Mouse (Mus musculus) embryonic facial prominence, embryonic 11.5 days (tissue): ENCODE results near the gene Ggct. TPM values are rescaled to one million over a fixed set of nuclear protein-coding genes. Genes with fewer than 3 reads are reported as not detected.

Source experiments
- ATAC-seq: fragments of 200-750 bp; cut with Nextera tagmentation; replicated peaks from 2 replicates; pipeline ENCODE4 v1.8.0; 2017; ENCODE audit warnings: low read depth; ENCODE audit not compliant: insufficient number of reproducible peaks, low FRiP score, low TSS enrichment
- DNase-seq: peaks from one replicate; pipeline ENCODE4 v3.0.0-alpha.2; 2015; ENCODE audit warnings: low spot score
- H3K27ac ChIP-seq: fragments of 300-500 bp; sonication (generic); replicated peaks from 2 replicates; pipeline ENCODE4 v1.5.1; 2014; ENCODE audit warnings: mild to moderate bottlenecking, low read depth, low read length, control low read depth
- H3K27me3 ChIP-seq: fragments of 300-500 bp; sonication (generic); 2 replicates; pipeline ENCODE4 v1.6.1; 2014; ENCODE audit warnings: mild to moderate bottlenecking, low read length, moderate library complexity, mixed read lengths; ENCODE audit not compliant: control insufficient read depth, insufficient read depth
- H3K36me3 ChIP-seq: fragments of 300-500 bp; sonication (generic); replicated peaks from 2 replicates; pipeline ENCODE4 v1.6.1; 2014; ENCODE audit warnings: low read depth, mild to moderate bottlenecking, low read length, moderate library complexity, mixed read lengths; ENCODE audit not compliant: control insufficient read depth, insufficient read depth
- H3K4me1 ChIP-seq: fragments of 300-500 bp; sonication (generic); 2 replicates; pipeline ENCODE4 v1.6.1; 2014; ENCODE audit warnings: low read length, mixed read lengths; ENCODE audit not compliant: control insufficient read depth, insufficient read depth
- H3K4me2 ChIP-seq: fragments of 300-500 bp; sonication (generic); 2 replicates; pipeline ENCODE4 v1.6.1; 2014; ENCODE audit warnings: low read depth, mild to moderate bottlenecking, control low read depth, low read length, moderate library complexity
- H3K4me3 ChIP-seq: fragments of 300-500 bp; sonication (generic); 2 replicates; pipeline ENCODE4 v1.5.1; 2014; ENCODE audit warnings: low read depth, low read length, control low read depth
- H3K9ac ChIP-seq: fragments of 300-500 bp; sonication (generic); replicated peaks from 2 replicates; pipeline ENCODE4 v1.6.1; 2014; ENCODE audit warnings: mild to moderate bottlenecking, control low read depth, low read length
- H3K9me3 ChIP-seq: fragments of 300-500 bp; sonication (generic); replicated peaks from 2 replicates; pipeline ENCODE4 v1.6.1; 2016; ENCODE audit warnings: mild to moderate bottlenecking, low read length, inconsistent platforms, mixed read lengths; ENCODE audit not compliant: control insufficient read depth
- WGBS: fragments of 180-500 bp; shearing (Covaris S2); extraction: QIAGEN DNeasy Blood & Tissue Kit; methylation state at CpG from one replicate; pipeline ENCODE4 v1.1.7; 2014; 5-methylcytosine and 5-hydroxymethylcytosine counted together
- polyA plus RNA-seq: library from polyadenylated mRNA; unstranded; fragments of >200 nt; fragmentation: Nextera tagmentation; extraction: Ambion mirVana; gene quantifications from 2 replicates; pipeline ENCODE4 v1.2.1, GENCODE M21; 2014

The Ggct gene
- polyA plus RNA-seq, 1 experiment from 2014 or later = 13.0 TPM

- Histone ChIP-seq H3K4me3 (no peak overlapping the region), H3K27ac (no peak overlapping the region), H3K4me2 (no peak overlapping the region), H3K36me3 (no peaks in the 10 kb centered on the region), H3K9ac (no peak overlapping the region), H3K9me3 (no peaks in the 10 kb centered on the region), H3K4me1 (no peaks in the 10 kb centered on the region), H3K27me3 (no peaks in the 10 kb centered on the region)
- no peak for ATAC-seq
- no peak for DNase-seq
- 87% methylated on average over 8 of the region's 8 CpGs for WGBS
Measured at GRCm38 (mm10) chr6:54934313-54934712, 58.4 kb downstream of the Ggct start.

- Histone ChIP-seq H3K9me3 (no peaks in the 10 kb centered on the region), H3K9ac (no peak overlapping the region), H3K27ac (no peak overlapping the region), H3K27me3 (no peaks in the 10 kb centered on the region), H3K4me2 (no peak overlapping the region), H3K36me3 (no peaks in the 10 kb centered on the region), H3K4me1 (no peaks in the 10 kb centered on the region), H3K4me3 (no peak overlapping the region)
- 68% methylated on average over 3 of the region's 3 CpGs for WGBS
- ATAC-seq = no peak
- DNase-seq = no peak
Measured at GRCm38 (mm10) chr6:54933866-54934265, 58.9 kb downstream of the Ggct start.

DNA sequence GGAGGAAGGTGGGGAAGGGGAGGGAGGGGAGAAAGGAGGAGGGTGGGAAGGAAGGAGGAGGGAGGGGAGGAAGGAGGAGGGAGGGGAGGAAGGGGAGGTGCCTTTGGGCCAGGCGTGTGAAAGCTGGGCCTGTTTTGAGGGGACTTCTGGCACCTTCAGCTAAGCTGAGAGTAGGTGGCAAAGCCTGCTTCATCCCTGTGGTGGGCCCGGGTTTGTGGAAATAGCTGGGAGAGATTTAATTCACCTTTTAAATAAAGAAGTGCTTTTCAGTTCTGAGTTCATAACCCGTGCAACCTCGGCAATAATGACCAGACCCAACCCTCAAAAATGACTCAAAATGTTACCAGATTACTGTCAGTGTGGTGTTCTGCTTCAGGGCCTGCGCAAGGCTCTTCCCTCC lies 59.5 kb downstream of the Ggct start:
- no peak for DNase-seq
- 84% methylated on average over 5 of the region's 5 CpGs for WGBS
- ATAC-seq = no peak

More for the DNA sequence above, 59.5 kb downstream of the Ggct start:
- no peak overlapping the region for H3K27ac ChIP-seq
- H3K9me3 ChIP-seq = no peaks in the 10 kb centered on the region
- no peaks in the 10 kb centered on the region for H3K27me3 ChIP-seq
- no peak overlapping the region for H3K4me2 ChIP-seq
- H3K4me3 ChIP-seq = no peak overlapping the region
- no peak overlapping the region for H3K9ac ChIP-seq
- no peaks in the 10 kb centered on the region for H3K4me1 ChIP-seq
- H3K36me3 ChIP-seq = no peaks in the 10 kb centered on the region

Other genes with a start within 250 kb of the Ggct start
- gene Znrf2, start 176.0 kb downstream of the Ggct start, polyA plus RNA-seq = 2.2 and 2.3 TPM in 2 replicates
- 1.9 and 2.3 TPM in 2 replicates for gene Nod1, start 20.3 kb downstream of the Ggct start, polyA plus RNA-seq
- 194 and 196 TPM in 2 replicates for gene Gars, start 45.1 kb upstream of the Ggct start, polyA plus RNA-seq
- 0.18 TPM in 1 of 2 replicates, not detected in the other for gene Crhr2, start 140.1 kb upstream of the Ggct start, polyA plus RNA-seq
- 3.1 and 5.3 TPM in 2 replicates for gene Inmt, start 182.1 kb upstream of the Ggct start, polyA plus RNA-seq
- 23.9 and 26.0 TPM in 2 replicates for gene Mindy4, start 210.4 kb upstream of the Ggct start, polyA plus RNA-seq